Mouse (Mus musculus): Measurements from ENCODE around the gene Anapc15-ps. TPM values are rescaled to one million over a fixed set of nuclear protein-coding genes. Genes with fewer than 3 reads are reported as not detected.

Gene Anapc15-ps
- total RNA-seq, 2 experiments from 2014 or later: not detected

DNA sequence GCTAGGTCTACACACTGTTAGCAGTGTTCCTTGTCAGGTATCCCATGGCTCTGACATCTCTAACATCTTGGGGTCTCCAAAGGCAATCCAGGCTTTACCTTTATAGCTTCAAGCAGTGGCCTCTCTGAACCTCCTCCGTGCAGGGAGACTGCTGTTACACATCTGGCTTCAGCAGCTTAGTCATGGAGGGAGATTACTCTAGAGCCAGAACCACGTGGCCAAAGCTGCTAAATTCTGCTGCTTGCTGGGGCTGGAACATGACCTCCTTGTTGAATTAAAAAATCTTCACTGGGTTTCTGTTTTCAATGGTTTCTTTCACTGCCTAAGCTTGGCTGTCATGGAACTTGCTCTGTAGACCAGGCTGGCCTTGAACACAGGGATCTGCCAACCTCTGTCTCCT lies 44.9 kb downstream of the Anapc15-ps start:
- DNase-seq: no peak

DNA sequence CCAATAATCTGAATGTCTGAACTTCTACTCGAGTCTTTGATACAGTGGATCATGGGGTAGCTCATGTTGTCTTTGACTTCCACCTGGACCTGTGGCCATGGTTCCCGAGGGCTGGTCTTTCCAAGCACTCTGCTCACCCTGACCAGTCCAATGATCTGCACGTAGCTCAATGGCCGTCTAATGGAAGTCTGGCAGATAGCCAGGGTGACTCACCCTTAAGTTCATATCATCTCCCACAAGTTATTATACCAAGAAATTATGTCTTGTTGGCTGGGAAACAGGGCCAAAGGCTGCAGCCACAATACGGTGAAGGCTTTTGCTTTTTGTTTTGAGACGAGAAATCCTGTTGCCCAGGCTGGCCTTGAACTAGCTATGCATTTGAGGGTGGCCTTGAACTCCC lies 45.9 kb downstream of the Anapc15-ps start:
- no peak for DNase-seq

DNA sequence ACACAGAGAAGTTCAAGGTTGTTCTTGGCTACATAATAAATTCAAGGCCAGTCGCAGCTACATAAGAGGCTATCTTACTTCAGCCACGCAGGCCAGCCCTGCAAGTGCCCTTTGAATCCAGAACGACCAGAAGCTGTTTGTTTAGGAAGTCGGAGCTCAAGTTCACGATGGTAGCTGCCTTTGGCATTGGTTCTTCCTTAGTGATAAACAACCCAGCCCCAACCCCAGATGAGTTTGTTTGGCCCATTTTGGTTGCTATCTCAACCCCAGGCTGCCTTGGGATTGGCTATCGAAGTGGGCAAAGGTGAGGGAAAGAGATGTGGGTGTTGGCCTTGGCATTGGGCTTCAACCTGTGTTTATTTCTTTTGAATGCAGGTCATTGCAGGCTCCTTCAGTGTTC lies 48.0 kb downstream of the Anapc15-ps start:
- DNase-seq: no peak

DNA sequence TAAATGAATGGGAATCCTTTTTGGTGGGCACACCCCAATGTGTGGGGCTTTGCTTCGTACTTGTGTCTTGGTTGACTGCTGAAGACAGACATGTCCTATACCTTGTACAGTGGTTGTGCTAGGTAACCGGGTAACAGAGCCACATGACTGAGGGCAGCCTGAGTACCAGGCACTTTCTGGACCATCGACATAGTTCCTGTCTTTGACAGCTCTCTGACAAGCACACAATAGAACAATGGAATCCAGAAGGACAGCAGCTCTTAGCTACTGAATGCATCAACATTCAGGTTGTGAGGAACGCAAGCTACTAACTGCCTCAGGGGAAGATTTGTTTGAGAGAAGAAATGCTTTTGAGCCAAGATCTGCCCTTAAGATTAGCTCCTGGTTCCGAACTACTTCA lies 49.2 kb downstream of the Anapc15-ps start:
- DNase-seq: no peak

DNA sequence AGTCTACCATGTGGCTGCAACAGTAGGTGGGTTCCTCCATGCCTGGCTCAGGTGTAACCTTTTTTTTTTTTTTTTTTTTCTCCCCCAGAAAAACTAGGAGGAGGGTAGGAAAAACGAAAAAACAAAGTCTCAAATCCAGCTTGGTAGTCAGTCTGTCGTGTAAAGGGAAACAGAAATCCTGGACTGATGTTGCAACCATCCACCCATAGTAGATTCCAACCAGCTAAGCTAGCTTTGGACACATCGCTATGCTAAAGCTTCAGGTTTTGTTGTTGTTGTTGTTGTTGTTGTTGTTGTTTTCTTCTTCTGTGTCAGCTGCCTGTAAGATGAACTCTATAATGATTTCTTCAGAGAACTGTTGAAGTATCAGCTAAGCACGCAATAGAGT lies 49.7 kb downstream of the Anapc15-ps start:
- DNase-seq: no peak

Other genes starting within 250 kb of the Anapc15-ps start
- gene Mrpl42, start 171.5 kb downstream of the Anapc15-ps start, total RNA-seq (2021): 10 to 100 TPM; 71.7 to 76.5 TPM
- 100 to 1,000 TPM; 192 to 202 TPM for gene Ube2n, start 158.3 kb downstream of the Anapc15-ps start, total RNA-seq (2021)
- 10 to 100 TPM; 73.9 to 74.5 TPM for gene Nudt4, start 109.3 kb downstream of the Anapc15-ps start, total RNA-seq (2021)
- gene Gm33543, start 169.5 kb upstream of the Anapc15-ps start, total RNA-seq (2021): not detected